Mouse (Mus musculus): ENCODE measurements at regions not wholly inside any gene's neighbourhood (a gene's known extent, or its start where the extent isn't known, plus 50 kb on each side); places are given as distances from the start of the nearest gene placed in this dataset.

- intact Hi-C loops (cut with DNase I): no loop called here
- DNase-seq (ENCODE audit: low spot score in 2 of 2): no peak
Observed at GRCm38 (mm10) chr8:89680341-89680740, 636.4 kb upstream of the Sall1 start.

- DNase-seq (ENCODE audit: low spot score in 2 of 2): no peak
- intact Hi-C loops (cut with DNase I): no loop called here
Observed at GRCm38 (mm10) chr8:89679551-89679950, 635.6 kb upstream of the Sall1 start.

GRCm38 (mm10) chr8:89677266-89677665, 633.3 kb upstream of the Sall1 start:
- DNase-seq (ENCODE audit: low spot score in 2 of 2): no peak
- intact Hi-C loops (cut with DNase I): no loop called here

- no peak for DNase-seq (ENCODE audit: low spot score in 2 of 2)
- intact Hi-C loops (cut with DNase I): no loop called here
Observed at GRCm38 (mm10) chr8:89673911-89674310, 629.9 kb upstream of the Sall1 start.

- DNase-seq (ENCODE audit: low spot score in 2 of 2): no peak
- intact Hi-C loops (cut with DNase I): no loop called here
Observed at GRCm38 (mm10) chr8:89672631-89673030, 628.7 kb upstream of the Sall1 start.

- intact Hi-C loops (cut with DNase I): no loop called here
- DNase-seq (ENCODE audit: low spot score in 2 of 2): no peak
Observed at GRCm38 (mm10) chr8:89664911-89665689, 621.1 kb upstream of the Sall1 start.

- DNase-seq (ENCODE audit: low spot score in 2 of 2): no peak
- intact Hi-C loops (cut with DNase I): no loop called here
Observed at GRCm38 (mm10) chr8:89663859-89664258, 619.9 kb upstream of the Sall1 start.

GRCm38 (mm10) chr8:89658998-89659944, 615.3 kb upstream of the Sall1 start:
- no peak for DNase-seq (ENCODE audit: low spot score in 2 of 2)
- intact Hi-C loops (cut with DNase I): no loop called here

GRCm38 (mm10) chr8:89655369-89655768, 611.4 kb upstream of the Sall1 start:
- no peak for DNase-seq (ENCODE audit: low spot score in 2 of 2)
- intact Hi-C loops (cut with DNase I): no loop called here

GRCm38 (mm10) chr8:89649207-89649890, 605.4 kb upstream of the Sall1 start:
- intact Hi-C loops (cut with DNase I): no loop called here
- no peak for DNase-seq (ENCODE audit: low spot score in 2 of 2)

GRCm38 (mm10) chr8:89646946-89647345, 603.0 kb upstream of the Sall1 start:
- intact Hi-C loops (cut with DNase I): no loop called here

GRCm38 (mm10) chr8:89641339-89641738, 597.4 kb upstream of the Sall1 start:
- DNase-seq (ENCODE audit: low spot score in 2 of 2): no peak
- intact Hi-C loops (cut with DNase I): no loop called here

More at GRCm38 (mm10) chr8:89646946-89647345, 603.0 kb upstream of the Sall1 start:
- DNase-seq (ENCODE audit: low spot score in 2 of 2): no peak

GRCm38 (mm10) chr8:89634864-89635263, 590.9 kb upstream of the Sall1 start:
- intact Hi-C loops (cut with DNase I): no loop called here
- no peak for DNase-seq (ENCODE audit: low spot score in 2 of 2)

- DNase-seq (ENCODE audit: low spot score in 2 of 2): peak in 1 of 2 experiments; percentile 1
- intact Hi-C loops (cut with DNase I): no loop called here
Observed at GRCm38 (mm10) chr8:89632304-89632703, 588.3 kb upstream of the Sall1 start.

- intact Hi-C loops (cut with DNase I): no loop called here
- DNase-seq (ENCODE audit: low spot score in 2 of 2): no peak
Observed at GRCm38 (mm10) chr8:89630540-89630939, 586.6 kb upstream of the Sall1 start.

- DNase-seq (ENCODE audit: low spot score in 2 of 2): no peak
- intact Hi-C loops (cut with DNase I): no loop called here
Observed at GRCm38 (mm10) chr8:89618089-89618488, 574.1 kb upstream of the Sall1 start.

- intact Hi-C loops (cut with DNase I): no loop called here
- no peak for DNase-seq (ENCODE audit: low spot score in 2 of 2)
Observed at GRCm38 (mm10) chr8:89615863-89616558, 572.0 kb upstream of the Sall1 start.

GRCm38 (mm10) chr8:89609074-89609473, 565.1 kb upstream of the Sall1 start:
- intact Hi-C loops (cut with DNase I): no loop called here

GRCm38 (mm10) chr8:89605905-89606468, 562.0 kb upstream of the Sall1 start:
- intact Hi-C loops (cut with DNase I): no loop called here

More at GRCm38 (mm10) chr8:89609074-89609473, 565.1 kb upstream of the Sall1 start:
- no peak for DNase-seq (ENCODE audit: low spot score in 2 of 2)

More at GRCm38 (mm10) chr8:89605905-89606468, 562.0 kb upstream of the Sall1 start:
- no peak for DNase-seq (ENCODE audit: low spot score in 2 of 2)
